Mouse (Mus musculus) bone marrow, adult 2 months (tissue): ENCODE measurements at regions not wholly inside any gene's neighbourhood (a gene's known extent, or its start where the extent isn't known, plus 50 kb on each side); places are given as distances from the start of the nearest gene placed in this dataset.

Source experiments
- CTCF ChIP-seq: fragments of 200-500 bp; IDR thresholded peaks from 2 replicates; pipeline ENCODE4 v1.5.1; 2011; ENCODE audit warnings: low read length, control low read depth; ENCODE audit not compliant: control insufficient read depth, insufficient read depth
- POLR2A ChIP-seq: fragments of 200-500 bp; IDR thresholded peaks from 2 replicates; pipeline ENCODE4 v1.6.1; 2011; ENCODE audit warnings: low read depth, mild to moderate bottlenecking, control low read depth, low read length, borderline replicate concordance; ENCODE audit not compliant: control insufficient read depth

DNA sequence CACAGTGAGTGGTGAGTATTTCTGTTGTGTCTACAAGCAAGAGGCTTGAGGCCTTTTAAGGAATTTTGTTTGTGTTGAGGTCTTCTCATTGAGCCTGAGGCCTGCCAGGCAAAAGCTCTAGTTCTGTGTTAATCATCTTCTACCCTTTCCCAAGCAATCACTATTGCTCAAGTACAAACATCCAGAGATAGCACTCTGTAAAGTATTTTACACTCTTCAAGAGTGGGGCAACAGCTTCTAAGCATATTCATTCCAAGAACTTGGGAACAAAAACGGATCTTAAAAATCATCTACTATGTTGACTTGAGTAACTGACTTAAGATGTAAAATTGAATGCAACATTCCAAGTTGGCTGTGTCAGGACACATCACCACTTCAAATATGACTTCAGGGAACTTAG, 378.7 kb upstream of the Gm5148 start:
- TF ChIP-seq POLR2A: no peak
- no peak for TF ChIP-seq CTCF
